Mouse (Mus musculus) heart, postnatal 0 days (tissue): ENCODE results near the gene Pkd1l1.

Source experiments
- CTCF ChIP-seq: IDR thresholded peaks from 2 replicates; pipeline ENCODE4 v1.5.1; 2016; ENCODE audit warnings: antibody characterized with exemption, control low read depth, low read depth
- EP300 ChIP-seq: IDR thresholded peaks from 2 replicates; pipeline ENCODE4 v1.6.1; 2016; ENCODE audit warnings: antibody characterized with exemption, low read depth

GRCm38 (mm10) chr11:8970509-8970908 is 2.6 kb downstream of the Pkd1l1 start:
- TF ChIP-seq CTCF, result no peak
- no peak for TF ChIP-seq EP300
